Mouse (Mus musculus): ENCODE measurements around the gene Fam214a.

Gene Fam214a

GRCm38 (mm10) chr9:74952756-74953247, at the start of gene Fam214a:
Gene Fam214a (plus strand): TSS chr9:74952884.
- DNase-seq (ENCODE audit: low spot score in 2 of 2) = peak; percentile 65 to 87

DNA sequence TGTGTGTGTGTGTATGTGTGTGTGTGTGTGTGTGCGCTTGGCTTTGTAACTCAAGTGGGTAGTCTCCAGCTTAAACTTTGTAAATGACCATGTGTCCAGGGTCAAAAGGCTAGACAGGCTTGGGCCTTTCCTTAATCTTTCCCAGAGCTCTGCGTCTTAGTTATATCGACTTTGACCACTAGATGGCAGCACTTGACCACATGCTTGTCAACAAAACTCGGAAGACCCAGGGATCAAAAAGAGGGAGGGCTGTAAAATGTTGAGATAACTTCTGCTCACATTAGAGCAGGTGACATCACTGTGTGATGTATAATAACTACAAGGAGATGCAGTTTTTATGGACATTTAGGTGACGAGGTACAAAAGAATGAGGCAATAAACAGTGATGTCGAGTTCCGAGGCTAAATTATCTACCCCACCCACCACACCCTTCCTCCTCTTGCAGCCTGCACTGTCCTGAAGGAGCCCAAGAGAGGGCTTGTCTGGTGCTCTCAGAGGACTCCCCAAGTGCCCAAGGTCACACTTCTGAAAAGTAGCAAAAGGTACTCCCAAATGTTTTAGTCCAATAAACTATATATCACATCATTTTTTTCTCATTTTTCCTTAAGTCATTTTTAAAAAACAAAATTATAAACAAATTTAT, 47.7 kb upstream of the Fam214a start:
- peak; percentile 49 to 73 for DNase-seq (ENCODE audit: low spot score in 2 of 2)

GRCm38 (mm10) chr9:74906951-74907350, 45.7 kb upstream of the Fam214a start:
- peak in 1 of 2 experiments; percentile 36 for DNase-seq (ENCODE audit: low spot score in 2 of 2)

DNA sequence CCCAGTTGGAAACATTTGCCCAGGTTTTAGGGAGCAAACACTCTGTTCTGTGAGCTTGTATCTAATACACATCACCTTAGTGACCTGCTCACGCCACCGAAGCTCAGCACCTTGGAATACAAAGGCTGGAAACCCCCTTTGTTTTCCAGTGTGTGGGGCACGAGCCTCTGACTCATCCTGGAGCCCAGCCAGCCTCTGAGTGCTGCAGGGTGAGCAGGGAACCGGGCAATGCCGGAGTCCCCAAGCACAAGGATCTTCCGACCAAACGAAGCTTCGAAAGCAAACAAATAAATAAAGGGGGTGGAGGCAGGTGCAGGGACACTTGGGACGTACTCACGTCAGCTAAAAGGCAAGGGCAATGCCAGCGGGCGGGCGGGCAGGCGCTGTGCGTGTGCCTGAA, 43.4 kb upstream of the Fam214a start:
- DNase-seq (ENCODE audit: low spot score in 2 of 2) = no peak

DNA sequence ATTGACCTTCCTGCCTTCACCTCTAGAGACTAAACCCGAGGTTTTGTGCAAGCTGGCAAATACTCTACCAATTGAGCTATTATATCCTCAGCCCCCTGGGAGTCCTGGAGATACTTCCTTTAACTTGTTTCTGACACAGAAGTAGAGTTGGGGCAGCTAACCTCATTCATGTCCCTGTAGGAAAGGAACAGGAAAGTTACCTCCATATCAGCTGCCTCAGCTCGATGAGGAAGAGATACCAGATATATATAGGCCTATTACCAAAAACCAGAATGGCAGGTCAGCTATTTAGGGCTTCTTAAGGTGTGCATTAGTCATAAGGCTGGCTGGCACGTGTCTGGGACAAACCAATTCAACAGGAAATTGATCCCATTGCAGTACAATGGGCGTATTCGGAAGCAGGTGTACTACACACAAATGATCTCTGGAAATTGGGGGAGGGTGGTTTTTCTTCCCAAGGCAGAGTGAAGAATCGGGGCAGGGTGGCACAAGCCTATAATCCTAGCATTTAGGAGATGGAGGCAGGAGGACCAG, 42.4 kb upstream of the Fam214a start:
- DNase-seq (ENCODE audit: low spot score in 2 of 2) = no peak

DNA sequence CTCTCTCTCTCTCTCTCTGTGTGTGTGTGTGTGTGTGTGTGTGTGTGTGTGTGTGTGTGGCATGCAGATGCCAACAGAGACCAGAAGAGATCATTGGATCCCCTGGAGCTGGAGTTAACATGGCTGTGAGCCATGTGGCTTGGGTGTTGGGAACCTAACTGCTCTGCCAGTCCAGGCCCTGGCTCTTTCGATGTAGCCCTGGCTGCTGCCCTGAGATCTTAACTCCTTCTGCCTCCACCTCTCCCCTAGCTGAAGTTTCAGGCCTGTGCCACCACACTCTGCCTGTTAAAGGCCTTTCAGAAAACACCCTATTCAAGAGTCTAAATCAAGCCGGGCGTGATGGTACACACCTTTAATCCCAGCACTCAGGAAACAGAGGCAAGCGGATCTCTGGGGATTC, 41.3 kb upstream of the Fam214a start:
- DNase-seq (ENCODE audit: low spot score in 2 of 2) = no peak

DNA sequence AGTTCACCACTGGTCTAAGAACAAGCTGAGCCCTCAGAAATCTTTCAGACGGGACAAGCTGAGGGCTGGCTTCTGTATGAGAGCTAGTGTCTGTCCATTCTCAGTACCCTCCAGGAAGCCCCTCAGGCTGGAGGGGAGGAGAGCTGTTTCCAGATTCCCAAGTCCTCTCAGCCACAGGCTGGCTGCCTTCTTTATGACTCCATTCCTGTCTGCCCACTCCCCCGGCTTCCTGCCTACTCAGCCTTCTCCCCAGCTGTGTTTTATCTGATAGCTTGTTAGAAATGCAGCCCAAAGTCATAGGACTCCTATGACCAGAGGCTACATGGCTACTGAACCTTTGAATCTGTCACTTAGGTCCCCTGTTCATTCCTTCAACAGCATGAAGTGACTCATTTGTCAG, 40.8 kb upstream of the Fam214a start:
- DNase-seq (ENCODE audit: low spot score in 2 of 2) = no peak

GRCm38 (mm10) chr9:74912619-74913376, 39.9 kb upstream of the Fam214a start:
- no peak for DNase-seq (ENCODE audit: low spot score in 2 of 2)

- no peak for DNase-seq (ENCODE audit: low spot score in 2 of 2)
Measured at GRCm38 (mm10) chr9:74915611-74916010, 37.1 kb upstream of the Fam214a start.

DNA sequence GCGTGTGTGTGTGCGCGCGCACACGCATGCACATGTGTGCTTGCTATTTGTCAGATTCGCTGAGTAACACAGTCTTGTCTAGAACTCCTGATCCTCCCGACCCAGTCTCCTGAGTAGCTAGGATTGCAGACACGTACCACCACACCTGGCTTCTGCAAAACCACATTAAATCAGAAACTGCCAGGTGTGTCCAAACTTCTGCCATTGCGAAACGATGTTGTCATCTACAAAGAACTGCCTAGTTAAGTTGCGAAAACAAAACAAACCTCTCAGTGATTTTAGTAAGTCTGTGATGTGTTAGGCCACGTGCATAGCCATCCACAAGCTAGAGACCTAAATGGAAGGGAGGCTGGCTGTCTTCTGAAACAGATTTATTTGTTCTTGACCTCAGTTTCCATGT, 32.2 kb upstream of the Fam214a start:
- DNase-seq (ENCODE audit: low spot score in 2 of 2) = no peak

DNA sequence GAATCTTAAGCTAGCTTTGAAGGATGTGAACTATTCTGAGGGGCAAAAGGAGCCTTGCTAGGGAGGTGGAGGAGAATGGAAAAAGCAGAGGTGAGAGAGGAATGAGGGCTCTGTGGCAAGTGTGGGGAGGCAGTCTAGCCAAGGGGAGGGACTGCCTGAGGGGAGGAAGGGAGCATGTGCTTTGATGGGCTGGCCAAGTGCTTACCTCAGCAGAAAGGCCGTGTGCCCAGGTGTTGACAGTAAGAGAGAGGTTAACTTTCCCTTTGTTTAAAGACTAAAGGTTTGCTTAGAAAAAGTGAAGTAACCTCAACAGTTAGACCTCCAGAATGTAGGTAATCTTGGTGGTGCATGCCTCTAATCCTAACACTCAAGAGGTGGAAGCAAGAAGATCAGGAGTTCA, 31.3 kb upstream of the Fam214a start:
- DNase-seq (ENCODE audit: low spot score in 2 of 2) = no peak

- no peak for DNase-seq (ENCODE audit: low spot score in 2 of 2)
Measured at GRCm38 (mm10) chr9:74922884-74923283, 29.8 kb upstream of the Fam214a start.

GRCm38 (mm10) chr9:74923291-74923977, 29.2 kb upstream of the Fam214a start:
- no peak for DNase-seq (ENCODE audit: low spot score in 2 of 2)

DNA sequence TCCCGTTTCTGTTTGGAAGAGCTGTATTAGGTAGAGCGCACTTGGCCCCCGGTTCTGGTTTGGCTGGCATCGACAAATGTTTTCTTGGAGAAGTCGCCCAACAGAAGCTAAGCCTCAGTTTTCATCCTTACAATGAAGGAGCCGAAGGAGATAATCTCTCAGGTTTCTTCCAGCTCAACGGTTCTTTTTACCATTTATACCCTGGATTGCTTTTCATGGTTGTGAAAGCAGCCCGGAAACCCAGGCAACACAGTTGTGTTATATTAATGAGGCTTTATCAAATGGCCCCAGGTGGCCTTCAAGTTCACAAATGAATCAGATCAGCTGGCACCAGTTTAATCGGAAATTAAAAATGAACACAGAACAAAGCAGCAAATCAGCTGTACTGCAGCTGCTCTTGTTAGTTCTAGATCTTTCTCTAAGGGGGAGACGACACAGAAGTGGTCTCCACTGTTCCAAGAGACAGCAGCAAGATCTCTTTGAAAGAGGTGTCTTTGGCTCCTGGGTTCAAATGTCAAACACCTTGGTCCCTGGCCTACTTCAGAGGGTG, 27.4 kb upstream of the Fam214a start:
- no peak for DNase-seq (ENCODE audit: low spot score in 2 of 2)

DNA sequence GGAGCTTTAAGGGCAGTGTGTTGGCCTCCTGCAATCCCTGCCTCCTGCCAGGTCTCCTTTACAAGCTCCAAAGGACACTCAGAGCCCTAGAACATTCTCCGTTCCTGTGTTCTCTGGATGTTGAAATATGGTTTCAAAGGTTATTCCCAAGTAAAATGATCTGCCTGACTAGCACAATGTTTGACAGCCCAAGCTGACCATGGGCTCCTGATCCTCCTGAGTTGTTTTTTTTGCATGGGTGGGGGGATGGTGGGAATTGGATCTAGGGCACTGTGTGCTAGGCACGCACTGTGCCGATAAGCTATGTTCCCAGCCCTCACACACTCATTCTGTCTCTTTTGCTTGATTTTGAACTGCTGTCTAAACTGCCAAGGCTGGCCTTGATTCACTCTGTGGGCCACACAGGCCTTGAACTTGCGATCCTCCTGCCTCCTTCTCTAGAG, 22.7 kb upstream of the Fam214a start:
- DNase-seq (ENCODE audit: low spot score in 2 of 2) = no peak

- no peak for DNase-seq (ENCODE audit: low spot score in 2 of 2)
Measured at GRCm38 (mm10) chr9:74930653-74931052, 22.0 kb upstream of the Fam214a start.

- DNase-seq (ENCODE audit: low spot score in 2 of 2) = no peak
Measured at GRCm38 (mm10) chr9:74935289-74935688, 17.4 kb upstream of the Fam214a start.

GRCm38 (mm10) chr9:74937761-74938160, 14.9 kb upstream of the Fam214a start:
- no peak for DNase-seq (ENCODE audit: low spot score in 2 of 2)

- DNase-seq (ENCODE audit: low spot score in 2 of 2) = no peak
Measured at GRCm38 (mm10) chr9:74938670-74939534, 13.8 kb upstream of the Fam214a start.

DNA sequence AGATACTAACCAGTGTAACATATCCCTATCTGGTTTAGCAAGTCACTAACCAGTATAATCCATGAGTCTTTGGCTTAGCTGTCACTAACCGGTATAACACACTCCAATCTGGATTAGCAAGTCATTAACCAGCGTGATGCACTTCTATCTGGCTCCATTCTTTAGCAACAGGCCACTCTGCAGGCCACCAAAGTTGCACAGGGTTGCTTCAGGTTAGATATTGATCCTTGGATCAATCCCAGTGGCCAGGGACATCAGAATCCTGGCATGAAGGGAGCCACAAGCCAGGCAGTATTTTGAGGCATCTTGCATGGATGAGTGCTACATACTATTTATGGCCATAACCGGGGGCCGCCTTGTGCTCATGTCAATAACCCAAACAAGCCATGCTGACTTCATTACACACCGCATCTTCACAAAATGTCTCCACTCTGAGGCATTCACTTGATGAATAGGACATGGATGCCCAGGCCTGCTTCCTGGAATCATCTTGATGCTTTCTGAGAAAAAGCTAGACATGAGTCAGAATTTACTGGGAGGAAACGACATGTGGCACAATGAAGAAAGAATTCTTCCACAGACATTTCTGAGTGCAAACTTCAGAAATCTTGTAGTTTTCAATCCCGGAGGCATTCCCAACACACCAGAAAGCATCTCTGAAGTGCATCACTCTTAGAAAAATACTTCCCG, 5.8 kb upstream of the Fam214a start:
- no peak for DNase-seq (ENCODE audit: low spot score in 2 of 2)

Data from spleen, postnatal 10 days (tissue).